Mouse (Mus musculus): ENCODE measurements around the gene Lhfpl1. TPM values are rescaled to one million over a fixed set of nuclear protein-coding genes. Genes with fewer than 3 reads are reported as not detected.
"Not testable (repeated sequence)": the region's sequence is repeated elsewhere in the genome, so short reads cannot be mapped to it uniquely, and the experiment has no call there.

Gene Lhfpl1
- 0.16 and 0.70 TPM in 2 replicates for polyA plus RNA-seq (2012; rRNA removed)

GRCm38 (mm10) chrX:145348377-145349203, at the start of gene Lhfpl1:
Lhfpl1 (minus strand) TSS chrX:145349089.
- peak; percentile 37 for DNase-seq (ENCODE audit: low read depth)

DNA sequence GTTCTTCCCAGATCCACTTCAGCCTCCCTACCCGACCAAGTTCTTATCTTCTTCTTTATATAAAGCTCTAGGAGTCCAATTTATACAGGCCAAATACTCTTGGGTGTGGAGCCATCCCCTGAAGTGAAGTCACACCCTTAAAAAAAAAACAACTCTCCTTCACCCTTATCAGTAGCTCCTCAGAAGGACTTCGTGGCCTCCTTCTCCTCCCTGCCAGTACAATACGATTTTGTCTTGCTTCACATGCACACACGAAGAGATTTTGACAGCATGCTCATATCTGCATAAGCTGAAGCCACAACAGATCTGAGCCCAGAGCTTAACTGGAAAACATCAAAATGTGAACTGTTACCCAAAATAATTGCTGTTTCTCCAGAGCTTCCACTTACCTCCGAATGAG, 22.9 kb upstream of the Lhfpl1 start:
- no peak for DNase-seq (ENCODE audit: low read depth)

GRCm38 (mm10) chrX:145362527-145362926, 13.6 kb upstream of the Lhfpl1 start:
- DNase-seq (ENCODE audit: low read depth) = no peak

- no peak for DNase-seq (ENCODE audit: low read depth)
Observed at GRCm38 (mm10) chrX:145342402-145342801, 6.5 kb downstream of the Lhfpl1 start.

- no peak for DNase-seq (ENCODE audit: low read depth)
Observed at GRCm38 (mm10) chrX:145336141-145336540, 12.7 kb downstream of the Lhfpl1 start.

DNA sequence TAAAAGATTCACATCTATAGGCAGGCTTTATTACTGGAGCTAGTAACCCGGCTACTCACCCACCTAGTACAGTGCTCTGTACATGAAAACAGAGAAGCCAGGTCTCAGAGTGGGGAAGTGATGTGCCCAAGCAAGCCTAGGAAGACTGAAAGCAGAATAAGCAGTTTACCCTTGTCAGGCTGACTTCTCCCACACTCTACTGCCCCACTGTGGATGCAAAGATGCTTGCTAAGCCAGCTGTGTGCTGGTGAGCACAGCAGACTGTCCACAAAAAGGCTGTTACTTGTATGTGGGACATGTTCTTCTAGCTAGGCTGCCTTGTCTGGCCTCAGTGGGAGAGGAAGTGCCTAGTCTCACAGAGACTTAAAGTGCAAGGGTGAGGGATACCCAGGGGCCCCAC, 40.3 kb downstream of the Lhfpl1 start:
- no peak for DNase-seq (ENCODE audit: low read depth)

DNA sequence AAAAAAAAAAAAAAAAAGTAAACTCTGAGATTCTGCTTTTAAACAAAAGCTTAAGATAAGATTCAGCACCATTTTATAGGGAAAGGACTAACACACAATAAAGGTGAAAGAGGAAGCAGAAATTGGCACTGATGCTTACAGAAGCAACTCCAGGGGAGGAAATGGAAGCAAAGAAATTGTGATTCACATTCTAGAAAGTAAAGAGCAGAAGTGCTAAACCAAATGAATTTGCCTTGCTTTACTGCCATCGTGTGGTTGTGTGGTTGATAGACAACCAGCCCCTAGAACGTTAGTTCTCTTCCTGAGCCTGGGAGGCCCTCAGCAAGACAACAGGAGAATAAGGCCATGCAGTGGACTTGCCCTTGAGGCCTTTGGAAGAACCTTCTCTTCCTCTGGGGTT, 41.7 kb downstream of the Lhfpl1 start:
- DNase-seq (ENCODE audit: low read depth) = no peak

- not testable (repeated sequence) for DNase-seq (ENCODE audit: low read depth)
Observed at GRCm38 (mm10) chrX:145300232-145300631, 48.7 kb downstream of the Lhfpl1 start.

DNA sequence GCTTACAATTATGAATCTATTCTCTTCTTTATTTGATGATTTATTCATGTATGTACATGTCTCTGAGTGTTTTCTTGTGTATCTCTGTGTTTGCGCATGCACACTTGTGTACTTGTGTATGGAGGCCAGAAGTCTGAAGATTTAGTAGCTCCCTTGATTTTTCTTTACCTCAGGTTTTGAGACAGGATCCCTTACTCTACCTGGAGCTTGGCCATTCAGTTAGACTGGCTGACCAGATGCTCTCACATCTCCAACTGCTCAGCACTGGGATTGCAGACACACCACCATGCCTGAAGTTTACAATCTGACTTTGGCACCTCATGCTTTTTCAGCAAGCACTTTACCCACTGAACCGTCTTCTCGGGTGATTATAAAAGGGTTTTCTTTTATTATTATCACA, 76.7 kb downstream of the Lhfpl1 start:
- no peak for DNase-seq (ENCODE audit: low read depth)

GRCm38 (mm10) chrX:145271768-145272167, 77.1 kb downstream of the Lhfpl1 start:
- DNase-seq (ENCODE audit: low read depth) = no peak

- no peak for DNase-seq (ENCODE audit: low read depth)
Observed at GRCm38 (mm10) chrX:145261803-145262202, 87.1 kb downstream of the Lhfpl1 start.

Other genes with a start within 250 kb of the Lhfpl1 start
- gene Amot, start 156.1 kb upstream of the Lhfpl1 start, polyA plus RNA-seq (2012; rRNA removed) = 56.6 and 69.2 TPM in 2 replicates